Mouse (Mus musculus): ENCODE results near the gene Chrna3.

The Chrna3 gene

GRCm38 (mm10) chr9:54995645-54996044, 30.7 kb downstream of the Chrna3 start:
- no peak for DNase-seq (ENCODE audit: low spot score)

- no peak for DNase-seq (ENCODE audit: low spot score)
Measured at GRCm38 (mm10) chr9:54994381-54994780, 32.0 kb downstream of the Chrna3 start.

- DNase-seq (ENCODE audit: low spot score) = no peak
Measured at GRCm38 (mm10) chr9:54990362-54990761, 36.0 kb downstream of the Chrna3 start.

DNA sequence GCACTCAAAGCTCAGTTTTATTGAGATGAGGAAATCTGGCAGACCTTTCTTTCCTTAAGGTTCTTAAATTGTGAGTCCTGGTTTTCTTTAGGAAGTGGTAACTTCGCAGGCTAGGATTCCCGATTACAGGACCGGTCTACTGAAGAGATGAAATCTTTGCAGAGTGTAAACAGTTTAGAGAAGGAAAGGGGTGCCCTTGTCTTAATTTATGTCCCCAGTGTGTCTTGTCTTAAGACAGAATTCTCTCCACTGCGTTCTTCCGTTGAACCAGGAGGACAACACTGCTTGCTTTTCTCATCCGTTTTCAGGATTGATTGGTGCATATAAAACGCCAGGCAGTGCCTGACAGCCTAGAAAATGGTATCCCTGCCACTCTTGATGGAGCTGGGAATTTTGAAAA, 44.0 kb downstream of the Chrna3 start:
- DNase-seq (ENCODE audit: low spot score) = no peak

DNA sequence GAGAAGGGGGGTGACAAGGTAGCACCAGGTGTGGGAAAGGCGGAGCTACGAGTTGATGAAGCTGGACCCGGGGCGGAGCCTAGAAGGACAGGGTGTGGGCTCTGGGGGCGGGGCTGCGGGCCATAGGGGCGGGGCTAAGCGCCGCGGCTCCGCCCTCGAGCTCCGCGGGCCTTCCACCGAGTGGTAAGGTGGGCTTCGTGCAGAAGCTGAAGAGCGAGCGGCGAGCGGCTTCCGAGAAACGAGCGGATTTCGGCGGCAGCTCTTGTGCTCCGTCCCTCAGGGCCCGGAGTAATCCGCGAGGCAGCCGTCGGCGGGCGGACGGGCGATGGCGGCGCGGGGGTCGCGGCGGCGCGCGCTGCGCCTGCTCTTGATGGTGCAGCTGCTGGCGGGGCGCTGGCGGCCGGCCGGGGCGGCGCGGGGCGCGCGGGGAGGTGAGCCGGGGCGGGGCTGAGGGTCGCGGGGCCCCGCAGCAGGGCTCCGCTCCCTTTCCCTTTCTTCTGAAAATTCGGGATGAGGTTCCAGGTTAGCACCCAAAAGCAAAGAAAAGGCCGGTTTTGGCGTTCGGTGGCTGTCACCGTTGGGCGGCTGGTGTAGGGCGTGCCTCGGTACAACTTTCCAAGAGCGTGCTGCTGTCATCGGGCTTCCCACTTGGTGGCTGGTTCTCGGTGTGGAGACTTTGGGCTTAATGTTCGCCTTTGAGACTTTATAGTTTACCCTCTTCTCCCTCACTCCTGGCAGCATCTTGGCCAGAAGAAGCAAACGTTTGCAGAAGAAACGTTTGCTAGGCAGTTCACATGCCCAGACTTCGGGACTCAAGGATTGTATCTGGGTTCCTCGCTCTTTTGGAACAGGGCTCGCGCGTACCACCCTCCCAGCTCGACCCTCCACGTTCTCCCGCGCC, 44.8 kb downstream of the Chrna3 start:
- peak; percentile 61 for DNase-seq (ENCODE audit: low spot score)

DNA sequence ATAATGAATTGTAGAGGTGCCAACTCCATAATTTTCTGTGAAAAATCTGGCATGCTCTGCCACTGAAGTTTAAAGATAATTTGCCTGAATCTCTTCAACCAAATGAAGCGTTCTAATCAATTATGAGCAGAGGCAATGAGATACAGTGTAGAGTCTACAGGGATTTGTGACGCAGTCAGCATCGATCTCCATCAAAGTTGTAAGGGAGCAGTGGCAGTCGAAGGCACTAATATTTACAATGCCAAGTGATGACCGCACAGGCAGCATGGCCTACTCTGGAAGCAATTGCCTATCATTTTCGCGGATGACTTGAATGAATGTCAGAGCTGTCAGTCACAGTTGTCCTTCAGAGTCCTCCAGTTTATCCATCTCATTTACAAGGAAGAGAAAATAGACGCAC, 45.7 kb downstream of the Chrna3 start, which contains the start of gene Chrna5:
TSS of gene Chrna5 (plus strand) at position 207 of the 400 bp plus-strand sequence.
- no peak for DNase-seq (ENCODE audit: low spot score)

DNA sequence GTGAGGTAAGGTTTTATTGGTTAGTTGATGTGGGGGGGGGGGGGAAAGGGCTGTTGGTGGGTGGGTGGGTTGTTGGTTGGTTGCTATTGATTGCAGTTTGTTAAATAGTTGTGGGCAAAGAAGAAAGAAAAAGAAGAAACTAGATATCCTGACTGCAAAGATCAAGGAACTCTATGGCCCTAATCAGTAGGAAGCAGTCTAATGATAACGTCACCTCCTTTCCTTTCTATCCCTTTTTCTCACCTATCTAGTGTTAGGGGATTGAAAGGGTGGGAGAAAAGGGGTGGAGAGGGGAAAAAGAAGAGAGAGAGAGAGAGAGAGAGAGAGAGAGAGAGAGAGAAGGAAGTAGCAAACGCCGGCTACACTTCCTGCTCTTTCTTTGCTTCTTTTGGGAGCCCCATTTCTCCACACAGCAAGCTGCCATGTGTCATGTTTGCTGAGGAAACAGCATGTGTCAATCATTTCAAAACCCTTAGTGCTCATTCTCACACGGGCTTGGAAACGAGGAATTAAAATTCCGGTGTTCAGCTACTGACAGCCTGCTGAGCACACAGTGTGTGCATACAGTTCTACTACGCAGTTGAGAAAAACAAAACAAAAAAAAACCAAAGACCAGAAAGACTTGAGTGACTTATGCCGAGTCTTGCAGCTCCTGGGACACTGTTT, 56.3 kb downstream of the Chrna3 start:
- DNase-seq (ENCODE audit: low spot score) = no peak

DNA sequence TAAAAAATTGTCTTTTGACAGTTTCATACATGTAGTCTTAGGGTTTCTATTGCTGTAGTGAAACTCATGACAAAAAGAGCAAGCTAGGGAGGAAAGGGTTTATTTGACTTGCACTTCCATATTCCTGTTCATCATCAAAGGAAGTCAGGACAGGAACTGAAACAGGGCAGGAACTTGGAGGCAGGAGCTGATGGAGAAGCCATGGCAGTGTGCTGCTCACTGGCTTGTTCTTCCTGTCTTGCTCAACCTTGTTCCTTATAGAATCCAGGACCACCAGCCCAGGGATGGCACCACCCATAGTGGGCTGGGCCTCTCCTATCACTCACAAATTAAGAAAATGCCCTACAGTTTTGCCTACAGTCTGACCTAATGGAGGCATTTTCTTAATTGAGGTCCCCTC, 62.7 kb downstream of the Chrna3 start:
- DNase-seq (ENCODE audit: low spot score) = no peak

- DNase-seq (ENCODE audit: low spot score) = no peak
Measured at GRCm38 (mm10) chr9:54961059-54961458, 65.3 kb downstream of the Chrna3 start.

All from testis, postnatal 10 days (tissue).